In genomic region chr15:100058912-100059311, GRCm38 (mm10) we compare ENCODE assay signal across 21 mouse cellular contexts. TPM values are rescaled to one million over a fixed set of nuclear protein-coding genes. Genes with fewer than 3 reads are reported as not detected.
DNase-seq lines count a peak whose midpoint lies in the region; ATAC-seq and TF ChIP-seq lines count a peak whose summit lies in the region.
"Had no signal": no experiment of that assay in that cellular context is flagged by ENCODE, and none has a peak within 500 bp of the region (broad histone marks: within the 10 kb centered on the region; RNA-seq: fewer than 3 reads in every experiment).

No protein-coding gene starts in this region.

- TF ChIP-seq POLR2A in ES-Bruce4 (IDR thresholded peaks at IDR 0.05; ENCODE audit: insufficient read depth, low read length) = no peak

- 78% methylated on average over 11 of the region's 11 CpGs for WGBS in hindbrain, embryonic 13.5 days
- WGBS in hindbrain, embryonic 11.5 days = 82% methylated on average over 11 of the region's 11 CpGs
- WGBS in liver, embryonic 15.5 days (ENCODE audit: insufficient replicate concordance) = 71% methylated on average over 11 of the region's 11 CpGs
- 74% methylated on average over 11 of the region's 11 CpGs for WGBS in liver, embryonic 12.5 days (ENCODE audit: insufficient replicate concordance)
- WGBS in stomach, postnatal 0 days = 40% methylated on average over 11 of the region's 11 CpGs

- no peaks in the 10 kb centered on the region for H3K27me3 ChIP-seq in hindbrain, embryonic 13.5 days
- no peaks in the 10 kb centered on the region for H3K27me3 ChIP-seq in hindbrain, embryonic 11.5 days (ENCODE audit: control insufficient read depth, insufficient read depth, low read length)
- no peaks in the 10 kb centered on the region for H3K27me3 ChIP-seq in liver, embryonic 15.5 days
- no peaks in the 10 kb centered on the region for H3K27me3 ChIP-seq in liver, embryonic 12.5 days (replicated peaks)
- no peaks in the 10 kb centered on the region for H3K27me3 ChIP-seq in ES-Bruce4 (ENCODE audit: control insufficient read depth, insufficient read depth, low read length, poor library complexity, severe bottlenecking)
- H3K27me3 ChIP-seq in stomach, postnatal 0 days (ENCODE audit: control insufficient read depth, insufficient read depth, low read length) = no peaks in the 10 kb centered on the region
- H3K27me3 ChIP-seq: forebrain, embryonic 15.5 days; heart, embryonic 12.5 days; intestine, embryonic 15.5 days; Patski had no signal

- no peak overlapping the region for H3K27ac ChIP-seq in hindbrain, embryonic 13.5 days
- no peak overlapping the region for H3K27ac ChIP-seq in hindbrain, embryonic 11.5 days (ENCODE audit: low read depth, low read length)
- no peak overlapping the region for H3K27ac ChIP-seq in liver, embryonic 15.5 days (replicated peaks)
- H3K27ac ChIP-seq in liver, embryonic 12.5 days = no peak overlapping the region
- peak overlapping the region; percentile 9 for H3K27ac ChIP-seq in ES-Bruce4 (ENCODE audit: insufficient read depth, low read length)
- H3K27ac ChIP-seq in stomach, postnatal 0 days (replicated peaks) = no peak overlapping the region
- H3K27ac ChIP-seq: forebrain, embryonic 10.5 days; forebrain, embryonic 15.5 days; hindbrain, embryonic 14.5 days; intestine, embryonic 15.5 days had no signal

- H3K9ac ChIP-seq in hindbrain, embryonic 13.5 days = 0 out of 2 replicates have a peak overlapping the region, but pooled peaks have one; percentile 19
- H3K9ac ChIP-seq in hindbrain, embryonic 11.5 days (ENCODE audit: low read depth, low read length) = no peak overlapping the region
- no peak overlapping the region for H3K9ac ChIP-seq in liver, embryonic 15.5 days
- no peak overlapping the region; the same call in 1 of the 2 replicates for H3K9ac ChIP-seq in liver, embryonic 12.5 days
- H3K9ac ChIP-seq in ES-Bruce4 (ENCODE audit: low read depth, poor library complexity, severe bottlenecking) = no peak overlapping the region
- 0 out of 2 replicates have a peak overlapping the region, but pooled peaks have one; percentile 2 for H3K9ac ChIP-seq in stomach, postnatal 0 days (ENCODE audit: low read length)
- H3K9ac ChIP-seq: forebrain, embryonic 15.5 days; heart, embryonic 12.5 days; hindbrain, embryonic 14.5 days; intestine, embryonic 15.5 days had no signal

- no peaks in the 10 kb centered on the region for H3K9me3 ChIP-seq in hindbrain, embryonic 13.5 days
- H3K9me3 ChIP-seq in hindbrain, embryonic 11.5 days (ENCODE audit: control insufficient read depth, low read length) = no peaks in the 10 kb centered on the region
- H3K9me3 ChIP-seq in liver, embryonic 15.5 days (replicated peaks) = no peaks in the 10 kb centered on the region
- no peaks in the 10 kb centered on the region for H3K9me3 ChIP-seq in liver, embryonic 12.5 days (replicated peaks)
- H3K9me3 ChIP-seq in ES-Bruce4 (replicated peaks; ENCODE audit: control insufficient read depth, insufficient read depth, low read length, poor library complexity, severe bottlenecking) = no peaks in the 10 kb centered on the region
- no peaks in the 10 kb centered on the region for H3K9me3 ChIP-seq in stomach, postnatal 0 days (ENCODE audit: control insufficient read depth, low read length)
- H3K9me3 ChIP-seq: forebrain, embryonic 10.5 days; forebrain, embryonic 15.5 days; heart, embryonic 12.5 days; intestine, embryonic 15.5 days had no signal

- no peak for DNase-seq in hindbrain, embryonic 11.5 days (ENCODE audit: low spot score)
- no peak for DNase-seq in stomach, postnatal 0 days (ENCODE audit: low spot score)
- DNase-seq in MN1 (ENCODE audit: low spot score) = no peak
- DNase-seq: adrenal gland, adult 2 months; adrenal gland, postnatal 25 days; cerebellum, adult 18-20 months; cerebellum, adult 9-11 months; cerebellum, postnatal 36 days; gastrocnemius, postnatal 10 days; heart, adult 18-20 months; heart, postnatal 4 days had no signal

- no peak for ATAC-seq in hindbrain, embryonic 13.5 days (ENCODE audit: low FRiP score)
- ATAC-seq in hindbrain, embryonic 11.5 days (ENCODE audit: low FRiP score) = no peak
- ATAC-seq in liver, embryonic 15.5 days (ENCODE audit: insufficient read depth) = no peak
- ATAC-seq in liver, embryonic 12.5 days = no peak
- ATAC-seq in stomach, postnatal 0 days (ENCODE audit: low FRiP score, low TSS enrichment) = no peak
- ATAC-seq: forebrain, embryonic 15.5 days; intestine, embryonic 15.5 days; Patski had no signal

- H3K4me1 ChIP-seq in hindbrain, embryonic 13.5 days (replicated peaks) = peaks cover 41% of the 10 kb centered on the region
- no peaks in the 10 kb centered on the region for H3K4me1 ChIP-seq in hindbrain, embryonic 11.5 days (replicated peaks; ENCODE audit: control insufficient read depth, insufficient read depth, low read length)
- peaks cover 50% of the 10 kb centered on the region for H3K4me1 ChIP-seq in liver, embryonic 15.5 days (replicated peaks)
- peaks cover 64% of the 10 kb centered on the region for H3K4me1 ChIP-seq in liver, embryonic 12.5 days
- H3K4me1 ChIP-seq in ES-Bruce4 (ENCODE audit: control insufficient read depth, insufficient read depth, low read length) = peaks cover 15% of the 10 kb centered on the region
- no peaks in the 10 kb centered on the region for H3K4me1 ChIP-seq in stomach, postnatal 0 days (replicated peaks; ENCODE audit: control insufficient read depth, insufficient read depth)

- no peak overlapping the region for H3K4me2 ChIP-seq in hindbrain, embryonic 13.5 days
- H3K4me2 ChIP-seq in hindbrain, embryonic 11.5 days (replicated peaks; ENCODE audit: low read depth, low read length) = no peak overlapping the region
- H3K4me2 ChIP-seq in liver, embryonic 15.5 days = peak overlapping the region; percentile 20
- no peak overlapping the region for H3K4me2 ChIP-seq in liver, embryonic 12.5 days
- H3K4me2 ChIP-seq in stomach, postnatal 0 days (replicated peaks; ENCODE audit: low read depth) = no peak overlapping the region
- H3K4me2 ChIP-seq: forebrain, embryonic 15.5 days; heart, embryonic 12.5 days; hindbrain, embryonic 14.5 days; intestine, embryonic 15.5 days had no signal

- TF ChIP-seq EP300 in ES-Bruce4 (IDR thresholded peaks at IDR 0.05; ENCODE audit: insufficient read depth, low read depth, low read length) = no peak
- TF ChIP-seq EP300 in stomach, postnatal 0 days (optimal IDR thresholded peaks at IDR 0.05) = no peak

- TF ChIP-seq CTCF in ES-Bruce4 (IDR thresholded peaks at IDR 0.05; ENCODE audit: low read depth, low read length) = no peak
- TF ChIP-seq CTCF in stomach, postnatal 0 days (IDR thresholded peaks at IDR 0.05; ENCODE audit: low read depth) = no peak

- H3K36me3 ChIP-seq in hindbrain, embryonic 13.5 days = no peaks in the 10 kb centered on the region
- H3K36me3 ChIP-seq in hindbrain, embryonic 11.5 days (ENCODE audit: control insufficient read depth, insufficient read depth, low read length) = no peaks in the 10 kb centered on the region
- no peaks in the 10 kb centered on the region for H3K36me3 ChIP-seq in liver, embryonic 15.5 days (replicated peaks)
- H3K36me3 ChIP-seq in liver, embryonic 12.5 days = no peaks in the 10 kb centered on the region
- no peaks in the 10 kb centered on the region for H3K36me3 ChIP-seq in ES-Bruce4 (ENCODE audit: control insufficient read depth, insufficient read depth, low read length, poor library complexity, severe bottlenecking)
- no peaks in the 10 kb centered on the region for H3K36me3 ChIP-seq in stomach, postnatal 0 days (ENCODE audit: control insufficient read depth, insufficient read depth, low read length)
- H3K36me3 ChIP-seq: heart, embryonic 12.5 days; intestine, embryonic 15.5 days had no signal

- H3K4me3 ChIP-seq in hindbrain, embryonic 13.5 days = no peak overlapping the region
- no peak overlapping the region for H3K4me3 ChIP-seq in hindbrain, embryonic 11.5 days (ENCODE audit: low read depth, low read length)
- no peak overlapping the region for H3K4me3 ChIP-seq in liver, embryonic 15.5 days (replicated peaks)
- H3K4me3 ChIP-seq in liver, embryonic 12.5 days = no peak overlapping the region
- no peak overlapping the region for H3K4me3 ChIP-seq in ES-Bruce4 (ENCODE audit: low read depth, low read length)
- no peak overlapping the region for H3K4me3 ChIP-seq in stomach, postnatal 0 days (ENCODE audit: low read depth, low read length)
- H3K4me3 ChIP-seq: forebrain, embryonic 10.5 days; forebrain, embryonic 15.5 days; heart, embryonic 12.5 days; intestine, embryonic 15.5 days had no signal

RNA-seq across cellular contexts. Expression of gene Dip2b, which starts 20.4 kb away (rescaled TPM):
- 19.1 and 19.6 TPM in 2 replicates for polyA plus RNA-seq in hindbrain, embryonic 13.5 days (2015; fragmentation: Nextera tagmentation; extraction: Ambion mirVana)
- polyA plus RNA-seq in hindbrain, embryonic 11.5 days (2014; fragmentation: Nextera tagmentation; extraction: Ambion mirVana) = 24.1 and 29.6 TPM in 2 replicates
- polyA plus RNA-seq in liver, embryonic 15.5 days (2015; fragmentation: Nextera tagmentation; extraction: Ambion mirVana) = 2.4 and 2.5 TPM in 2 replicates
- 4.9 and 5.1 TPM in 2 replicates for polyA plus RNA-seq in liver, embryonic 12.5 days (2016; fragmentation: Nextera tagmentation; extraction: Ambion mirVana)
- 18.3 and 21.4 TPM in 2 replicates for polyA plus RNA-seq in ES-Bruce4 (2011; ENCODE audit: insufficient read depth, insufficient read length, low read depth, missing spikeins)
- 5.2 TPM in 2 replicates for polyA plus RNA-seq in stomach, postnatal 0 days (2015; fragmentation: Nextera tagmentation; extraction: Ambion mirVana)

Comparison
In these comparisons a context has a peak if more than half of its experiments do, and no peak if none do; other contexts are left out.
1. H3K9ac ChIP-seq: peak in hindbrain, embryonic 13.5 days (single experiment) and stomach, postnatal 0 days (single experiment); none in hindbrain, embryonic 11.5 days (single experiment), liver, embryonic 15.5 days (single experiment), liver, embryonic 12.5 days (single experiment) and ES-Bruce4 (single experiment).